In the genomic region with DNA sequence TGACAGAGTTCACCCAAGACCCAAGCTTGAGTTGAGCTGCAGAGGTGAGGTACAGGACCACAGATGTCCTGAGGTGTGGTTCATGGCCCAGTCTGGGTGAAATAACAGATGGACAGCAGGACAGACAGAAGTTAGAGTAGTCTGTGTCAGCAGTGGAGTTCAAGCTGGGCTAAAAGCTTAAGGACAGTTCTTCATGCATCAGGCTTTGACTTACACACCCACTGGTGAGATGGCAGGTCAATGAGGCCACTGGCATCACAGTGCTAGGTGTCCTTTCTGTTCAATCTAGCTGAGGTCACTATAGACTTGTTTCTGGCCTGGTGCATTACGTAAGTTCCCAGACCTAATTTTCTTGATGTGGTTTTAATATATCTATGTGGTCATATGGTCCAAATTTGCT, we compare ENCODE assay signal across 20 mouse cellular contexts.
DNase-seq lines count a peak whose midpoint lies in the region; ATAC-seq and TF ChIP-seq lines count a peak whose summit lies in the region.
"Had no signal": no experiment of that assay in that cellular context is flagged by ENCODE, and none has a peak within 500 bp of the region (broad histone marks: within the 10 kb centered on the region; RNA-seq: fewer than 3 reads in every experiment).

No protein-coding gene starts in this region.

- 93% methylated on average over 1 of the region's 1 CpGs for whole genome bisulfite sequencing in heart, embryonic 10.5 days
- WGBS in liver, embryonic 12.5 days (ENCODE audit: insufficient replicate concordance), result 97% methylated on average over 1 of the region's 1 CpGs
- 95% methylated on average over 1 of the region's 1 CpGs for WGBS in liver, embryonic 16.5 days (ENCODE audit: insufficient replicate concordance)

- H3K9me3 ChIP-seq in heart, embryonic 10.5 days, result no peaks in the 10 kb centered on the region
- H3K9me3 ChIP-seq in ES-E14 (ENCODE audit: control insufficient read depth, insufficient read depth, low read depth, low read length), result no peaks in the 10 kb centered on the region
- H3K9me3 ChIP-seq in liver, embryonic 12.5 days (replicated peaks), result no peaks in the 10 kb centered on the region
- no peaks in the 10 kb centered on the region for H3K9me3 ChIP-seq in liver, embryonic 16.5 days (replicated peaks; ENCODE audit: control insufficient read depth, low read length)
- H3K9me3 ChIP-seq: embryonic facial prominence, embryonic 10.5 days; forebrain, embryonic 15.5 days; heart, embryonic 13.5 days; hindbrain, embryonic 15.5 days had no signal

- no peaks in the 10 kb centered on the region for H3K27me3 ChIP-seq in heart, embryonic 10.5 days (ENCODE audit: insufficient read depth, poor library complexity, severe bottlenecking)
- H3K27me3 ChIP-seq in liver, embryonic 12.5 days (replicated peaks), result no peaks in the 10 kb centered on the region
- H3K27me3 ChIP-seq in liver, embryonic 16.5 days (ENCODE audit: control insufficient read depth, insufficient read depth, low read depth, low read length), result no peaks in the 10 kb centered on the region
- H3K27me3 ChIP-seq: forebrain, embryonic 15.5 days; heart, embryonic 13.5 days; hindbrain, embryonic 15.5 days; Patski had no signal

- no peak for DNase-seq in heart, embryonic 10.5 days (ENCODE audit: low spot score)
- DNase-seq in heart, adult 8-10 months (ENCODE audit: low spot score), result no peak
- DNase-seq in ES-E14 (ENCODE audit: low read depth, low spot score), result no peak
- DNase-seq in B cell, adult 2 months, result no peak
- DNase-seq in right cerebral cortex, postnatal 4 days, result no peak
- DNase-seq: adrenal gland, postnatal 14 days; cerebellum, adult 2 months; cerebellum, postnatal 10 days; gastrocnemius, postnatal 36 days; heart, adult 18-20 months; heart, postnatal 36 days had no signal

- no peaks in the 10 kb centered on the region for H3K4me1 ChIP-seq in heart, embryonic 10.5 days
- H3K4me1 ChIP-seq in ES-E14 (ENCODE audit: control insufficient read depth in 2 of 2, insufficient read depth in 2 of 2, low read length in 2 of 2, poor library complexity in 1 of 2), result peaks cover 0 to 3% of the 10 kb centered on the region in 2 experiments; a peak in 1 of 4 replicates
- H3K4me1 ChIP-seq in liver, embryonic 12.5 days, result peaks cover 30% of the 10 kb centered on the region
- peaks cover 21% of the 10 kb centered on the region for H3K4me1 ChIP-seq in liver, embryonic 16.5 days (ENCODE audit: control insufficient read depth, low read depth, low read length)
- H3K4me1 ChIP-seq: forebrain, embryonic 15.5 days; hindbrain, embryonic 15.5 days had no signal

- no peak overlapping the region for H3K9ac ChIP-seq in ES-E14 (ENCODE audit: insufficient read depth, low read depth, low read length, poor library complexity, severe bottlenecking)
- no peak overlapping the region for H3K9ac ChIP-seq in liver, embryonic 12.5 days
- H3K9ac ChIP-seq in liver, embryonic 16.5 days (ENCODE audit: low read depth, low read length), result no peak overlapping the region
- H3K9ac ChIP-seq: forebrain, embryonic 15.5 days; heart, embryonic 13.5 days; hindbrain, embryonic 15.5 days had no signal

- ATAC-seq in liver, embryonic 12.5 days, result peak; percentile 52; the same call in 1 of the 2 replicates
- peak; percentile 10; the same call in 1 of the 2 replicates for ATAC-seq in liver, embryonic 16.5 days (ENCODE audit: low read depth)
- ATAC-seq: activated CD4-positive, CD25-positive, alpha-beta regulatory T cell, adult 4 months; forebrain, embryonic 15.5 days; Patski had no signal

- 0 out of 2 replicates have a peak overlapping the region, but pooled peaks have one; percentile 36 for H3K27ac ChIP-seq in heart, embryonic 10.5 days
- peak overlapping the region; percentile 47; the same call in 1 of the 2 replicates for H3K27ac ChIP-seq in ES-E14 (ENCODE audit: insufficient read depth, low read depth, low read length, poor library complexity, severe bottlenecking)
- H3K27ac ChIP-seq in liver, embryonic 12.5 days, result peak overlapping the region; percentile 74; the same call in 1 of the 2 replicates
- peak overlapping the region; percentile 51 for H3K27ac ChIP-seq in liver, embryonic 16.5 days (ENCODE audit: low read length)
- H3K27ac ChIP-seq: embryonic facial prominence, embryonic 10.5 days; forebrain, embryonic 15.5 days; heart, embryonic 13.5 days; hindbrain, embryonic 15.5 days had no signal

- in situ Hi-C loops in ES-E14 (cut with MboI; ENCODE audit: low sequenced_read_pairs in 2 of 2, unreplicated experiment in 2 of 2), result no loop called here

- H3K36me3 ChIP-seq in heart, embryonic 10.5 days, result no peaks in the 10 kb centered on the region
- H3K36me3 ChIP-seq in ES-E14 (ENCODE audit: control insufficient read depth, insufficient read depth, low read length, poor library complexity, severe bottlenecking), result no peaks in the 10 kb centered on the region; the same call in 1 of the 2 replicates
- H3K36me3 ChIP-seq in liver, embryonic 12.5 days, result no peaks in the 10 kb centered on the region
- no peaks in the 10 kb centered on the region for H3K36me3 ChIP-seq in liver, embryonic 16.5 days (ENCODE audit: control insufficient read depth, insufficient read depth)
- H3K36me3 ChIP-seq: embryonic facial prominence, embryonic 10.5 days; forebrain, embryonic 15.5 days; heart, embryonic 13.5 days; hindbrain, embryonic 15.5 days had no signal

- no peak overlapping the region for H3K4me2 ChIP-seq in liver, embryonic 12.5 days
- H3K4me2 ChIP-seq in liver, embryonic 16.5 days (ENCODE audit: low read depth, low read length), result no peak overlapping the region
- H3K4me2 ChIP-seq: forebrain, embryonic 15.5 days; heart, embryonic 13.5 days; hindbrain, embryonic 15.5 days had no signal

- H3K4me3 ChIP-seq in heart, embryonic 10.5 days, result no peak overlapping the region
- no peak overlapping the region for H3K4me3 ChIP-seq in ES-E14 (ENCODE audit: insufficient read depth in 1 of 2, low read depth in 1 of 2, low read length in 2 of 2, poor library complexity in 1 of 2, severe bottlenecking in 1 of 2)
- H3K4me3 ChIP-seq in liver, embryonic 12.5 days, result no peak overlapping the region
- H3K4me3 ChIP-seq in liver, embryonic 16.5 days (ENCODE audit: low read depth, low read length), result no peak overlapping the region
- H3K4me3 ChIP-seq: embryonic facial prominence, embryonic 10.5 days; erythroblast, embryonic 14.5 days; forebrain, embryonic 15.5 days; heart, embryonic 13.5 days; hindbrain, embryonic 15.5 days had no signal

TF ChIP-seq in ES-E14, 5 proteins besides CTCF, POLR2A, EP300 and RAD21:
- TF ChIP-seq HCFC1 (IDR thresholded peaks at IDR 0.05; ENCODE audit: borderline replicate concordance, insufficient read depth, low read length) (no peak), CHD2 (IDR thresholded peaks at IDR 0.05; ENCODE audit: low read depth, low read length) (no peak), MAFK (IDR thresholded peaks at IDR 0.05; ENCODE audit: insufficient read depth, low read depth, low read length) (no peak), ZNF384 (IDR thresholded peaks at IDR 0.05; ENCODE audit: low read depth, low read length) (no peak), ZC3H11A (IDR thresholded peaks at IDR 0.05; ENCODE audit: borderline replicate concordance, low read depth, low read length) (no peak)
TF ChIP-seq in ES-E14: peak in this region for 0.
